Mouse (Mus musculus): ENCODE results near the gene Vmn2r111. TPM values are rescaled to one million over a fixed set of nuclear protein-coding genes. Genes with fewer than 3 reads are reported as not detected.
"Not testable (repeated sequence)": the region's sequence is repeated elsewhere in the genome, so short reads cannot be mapped to it uniquely, and the experiment has no call there.

Vmn2r111 gene
- polyA plus RNA-seq (2014; fragmentation: Nextera tagmentation; extraction: Ambion mirVana) = not detected in 2 replicates

GRCm38 (mm10) chr17:22573382-22573781, at the start of gene Vmn2r111:
Gene Vmn2r111, minus strand, starts transcription at chr17:22573482.
- not testable (repeated sequence) for H3K36me3 ChIP-seq (ENCODE audit: control insufficient read depth, insufficient read depth, low read length); H3K27me3 ChIP-seq (ENCODE audit: control insufficient read depth, insufficient read depth, low read length); H3K4me2 ChIP-seq (replicated peaks; ENCODE audit: low read depth, low read length); H3K4me3 ChIP-seq (ENCODE audit: low read length); H3K27ac ChIP-seq (ENCODE audit: low read depth, low read length); ATAC-seq (ENCODE audit: low FRiP score, low TSS enrichment); H3K9me3 ChIP-seq (ENCODE audit: control insufficient read depth, low read length); H3K9ac ChIP-seq (ENCODE audit: low read depth, low read length); H3K4me1 ChIP-seq (ENCODE audit: control insufficient read depth, insufficient read depth, low read length)
- WGBS = 63% methylated on average over 1 of the region's 1 CpGs

DNA sequence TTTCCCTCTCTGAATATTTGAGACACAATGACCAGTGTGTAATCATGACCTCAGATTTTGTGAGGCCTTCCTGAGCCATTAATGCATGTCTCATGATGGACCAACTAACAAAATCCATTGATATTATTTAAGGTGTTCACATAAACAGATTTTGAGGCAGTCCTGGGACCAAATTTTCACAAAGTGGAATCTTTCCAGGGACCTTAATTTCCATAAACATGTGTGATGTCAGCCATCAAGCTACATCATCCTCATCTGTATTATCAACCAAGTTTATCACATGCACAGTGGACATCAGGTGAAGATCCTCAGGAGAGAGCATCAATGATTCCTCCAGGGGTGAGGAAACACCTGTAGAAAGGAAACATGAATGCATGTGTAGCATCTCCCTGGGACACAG, 27.4 kb upstream of the Vmn2r111 start, which contains the start of gene Vmn2r112:
Gene Vmn2r112, plus strand, starts transcription at position 301 of the 400 bp plus-strand sequence.
- not testable (repeated sequence) for ATAC-seq (ENCODE audit: low FRiP score, low TSS enrichment); H3K9me3 ChIP-seq (ENCODE audit: control insufficient read depth, low read length); H3K4me2 ChIP-seq (replicated peaks; ENCODE audit: low read depth, low read length); H3K36me3 ChIP-seq (ENCODE audit: control insufficient read depth, insufficient read depth, low read length); H3K27ac ChIP-seq (ENCODE audit: low read depth, low read length); H3K27me3 ChIP-seq (ENCODE audit: control insufficient read depth, insufficient read depth, low read length); H3K4me1 ChIP-seq (ENCODE audit: control insufficient read depth, insufficient read depth, low read length); H3K9ac ChIP-seq (ENCODE audit: low read depth, low read length); H3K4me3 ChIP-seq (ENCODE audit: low read length)

GRCm38 (mm10) chr17:22520467-22520866, 52.8 kb downstream of the Vmn2r111 start:
- not testable (repeated sequence) for ATAC-seq (ENCODE audit: low FRiP score, low TSS enrichment); H3K9me3 ChIP-seq (ENCODE audit: control insufficient read depth, low read length); H3K27ac ChIP-seq (ENCODE audit: low read depth, low read length); H3K4me2 ChIP-seq (replicated peaks; ENCODE audit: low read depth, low read length); H3K4me3 ChIP-seq (ENCODE audit: low read length); H3K9ac ChIP-seq (ENCODE audit: low read depth, low read length); H3K36me3 ChIP-seq (ENCODE audit: control insufficient read depth, insufficient read depth, low read length); H3K4me1 ChIP-seq (ENCODE audit: control insufficient read depth, insufficient read depth, low read length); H3K27me3 ChIP-seq (ENCODE audit: control insufficient read depth, insufficient read depth, low read length)
- WGBS = 85% methylated on average over 7 of the region's 7 CpGs

GRCm38 (mm10) chr17:22520037-22520436, 53.2 kb downstream of the Vmn2r111 start:
- H3K36me3 ChIP-seq (ENCODE audit: control insufficient read depth, insufficient read depth, low read length); H3K27me3 ChIP-seq (ENCODE audit: control insufficient read depth, insufficient read depth, low read length); H3K9me3 ChIP-seq (ENCODE audit: control insufficient read depth, low read length); H3K4me3 ChIP-seq (ENCODE audit: low read length); H3K4me2 ChIP-seq (replicated peaks; ENCODE audit: low read depth, low read length); H3K27ac ChIP-seq (ENCODE audit: low read depth, low read length); H3K9ac ChIP-seq (ENCODE audit: low read depth, low read length); H3K4me1 ChIP-seq (ENCODE audit: control insufficient read depth, insufficient read depth, low read length); ATAC-seq (ENCODE audit: low FRiP score, low TSS enrichment): not testable (repeated sequence)
- 81% methylated on average over 3 of the region's 3 CpGs for WGBS

DNA sequence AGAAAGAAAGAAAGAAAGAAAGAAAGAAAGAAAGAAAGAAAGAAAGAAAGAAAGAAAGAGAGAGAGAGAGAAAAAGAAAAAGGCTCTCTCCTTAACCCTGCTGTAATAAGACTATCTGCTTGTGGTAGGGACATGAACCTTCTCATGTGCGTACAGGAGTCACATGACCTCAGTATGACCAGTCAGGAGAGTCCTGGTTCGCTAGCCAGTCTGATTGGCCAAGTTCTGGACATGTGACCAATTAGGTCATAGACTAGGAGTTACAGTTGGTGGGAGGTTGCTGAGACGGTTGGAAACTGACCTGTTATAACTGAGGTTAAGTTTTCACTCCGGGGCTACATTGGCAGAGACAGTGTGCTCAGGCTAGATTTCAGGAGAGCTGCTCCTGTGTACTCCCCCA, 76.2 kb downstream of the Vmn2r111 start:
- Histone ChIP-seq H3K36me3 (ENCODE audit: control insufficient read depth, insufficient read depth, low read length) (no peaks in the 10 kb centered on the region), H3K9me3 (ENCODE audit: control insufficient read depth, low read length) (no peaks in the 10 kb centered on the region), H3K27me3 (ENCODE audit: control insufficient read depth, insufficient read depth, low read length) (no peaks in the 10 kb centered on the region), H3K4me3 (ENCODE audit: low read length) (no peak overlapping the region), H3K27ac (ENCODE audit: low read depth, low read length) (no peak overlapping the region), H3K4me1 (ENCODE audit: control insufficient read depth, insufficient read depth, low read length) (no peaks in the 10 kb centered on the region), H3K4me2 (replicated peaks; ENCODE audit: low read depth, low read length) (no peak overlapping the region), H3K9ac (ENCODE audit: low read depth, low read length) (no peak overlapping the region)
- 74% methylated on average over 4 of the region's 4 CpGs for WGBS
- no peak for ATAC-seq (ENCODE audit: low FRiP score, low TSS enrichment)

Other genes starting within 250 kb of the Vmn2r111 start
- gene Zfp944, start 212.1 kb downstream of the Vmn2r111 start, polyA plus RNA-seq (2014; fragmentation: Nextera tagmentation; extraction: Ambion mirVana) = 12.8 and 15.8 TPM in 2 replicates
- 9.2 and 9.7 TPM in 2 replicates for gene Zfp758, start 212.0 kb downstream of the Vmn2r111 start, polyA plus RNA-seq (2014; fragmentation: Nextera tagmentation; extraction: Ambion mirVana)
- 12.3 and 16.8 TPM in 2 replicates for gene Zfp946, start 149.3 kb downstream of the Vmn2r111 start, polyA plus RNA-seq (2014; fragmentation: Nextera tagmentation; extraction: Ambion mirVana)
- gene Vmn2r112, start 27.5 kb upstream of the Vmn2r111 start, polyA plus RNA-seq (2014; fragmentation: Nextera tagmentation; extraction: Ambion mirVana) = not detected in 2 replicates

Data from kidney, embryonic 14.5 days (tissue).